Mouse (Mus musculus) heart, embryonic 14.5 days (tissue): Measurements from ENCODE around the gene Neu2. TPM values are rescaled to one million over a fixed set of nuclear protein-coding genes. Genes with fewer than 3 reads are reported as not detected.

ENCODE experiments used
- ATAC-seq: fragments of 200-750 bp; cut with Nextera tagmentation; 2 replicates; pipeline ENCODE4 v1.8.0; 2017; ENCODE audit warnings: low read depth, moderate TSS enrichment; ENCODE audit not compliant: insufficient number of reproducible peaks, insufficient read depth, low FRiP score
- H3K27ac ChIP-seq, 2 experiments: fragments of 200-500 bp in 1 of 2; fragments of 300-500 bp in 1 of 2; sonication (generic) in 1 of 2; replicated peaks in 1 of 2; 2 replicates each; pipeline ENCODE4 v1.5.1; 2012 to 2014; ENCODE audit warnings: low read depth in 2 of 2, low read length in 2 of 2, control low read depth in 1 of 2, mild to moderate bottlenecking in 1 of 2, mixed read lengths in 1 of 2; ENCODE audit not compliant: control insufficient read depth in 1 of 2, insufficient read depth in 1 of 2
- H3K27me3 ChIP-seq: fragments of 300-500 bp; sonication (generic); 2 replicates; pipeline ENCODE4 v1.6.1; 2014; ENCODE audit warnings: mild to moderate bottlenecking, low read length, control low read depth; ENCODE audit not compliant: control insufficient read depth, insufficient read depth
- H3K36me3 ChIP-seq: fragments of 300-500 bp; sonication (generic); 2 replicates; pipeline ENCODE4 v1.6.1; 2014; ENCODE audit warnings: mild to moderate bottlenecking, control low read depth, low read length, mixed read lengths; ENCODE audit not compliant: control insufficient read depth, insufficient read depth
- H3K4me1 ChIP-seq, 2 experiments: fragments of 200-500 bp in 1 of 2; fragments of 300-500 bp in 1 of 2; sonication (generic) in 1 of 2; 2 replicates each; pipeline ENCODE4 v1.6.1; 2012 to 2014; ENCODE audit warnings: low read length in 2 of 2, control low read depth in 1 of 2, mixed read lengths in 1 of 2; ENCODE audit not compliant: control insufficient read depth in 2 of 2, insufficient read depth in 2 of 2
- H3K4me2 ChIP-seq: fragments of 300-500 bp; sonication (generic); 2 replicates; pipeline ENCODE4 v1.6.1; 2014; ENCODE audit warnings: mild to moderate bottlenecking, low read length
- H3K4me3 ChIP-seq, 2 experiments: fragments of 200-500 bp in 1 of 2; fragments of 300-500 bp in 1 of 2; sonication (generic) in 1 of 2; 2 replicates each; pipeline ENCODE4 v1.5.1; 2012 to 2014; ENCODE audit warnings: low read length in 2 of 2, mild to moderate bottlenecking in 2 of 2, control low read depth in 1 of 2, low read depth in 1 of 2, moderate library complexity in 1 of 2; ENCODE audit not compliant: control insufficient read depth in 1 of 2, insufficient read depth in 1 of 2
- H3K9ac ChIP-seq: fragments of 300-500 bp; sonication (generic); 2 replicates; pipeline ENCODE4 v1.6.1; 2014; ENCODE audit warnings: mild to moderate bottlenecking, low read length
- H3K9me3 ChIP-seq: fragments of 300-500 bp; sonication (generic); 2 replicates; pipeline ENCODE4 v1.6.1; 2016; ENCODE audit warnings: low read length, control low read depth; ENCODE audit not compliant: control insufficient read depth
- WGBS: fragments of 180-500 bp; shearing (Covaris S2); extraction: QIAGEN DNeasy Blood & Tissue Kit; methylation state at CpG from one replicate; pipeline ENCODE4 v1.1.7; 2014; 5-methylcytosine and 5-hydroxymethylcytosine counted together
- polyA plus RNA-seq: library from polyadenylated mRNA; unstranded; fragments of >200 nt; fragmentation: Nextera tagmentation; extraction: Ambion mirVana; gene quantifications from 2 replicates; pipeline ENCODE4 v1.2.1, GENCODE M21; 2014

Neu2 gene
- polyA plus RNA-seq, 1 experiment from 2014 or later = not detected

- Histone ChIP-seq H3K27me3 (no peaks in the 10 kb centered on the region), H3K4me3 (no peak overlapping the region), H3K9me3 (no peaks in the 10 kb centered on the region), H3K4me1 (peaks cover 0 to 2% of the 10 kb centered on the region in 2 experiments; a peak in 1 of 4 replicates), H3K27ac (no peak overlapping the region), H3K9ac (no peak overlapping the region), H3K36me3 (no peaks in the 10 kb centered on the region), H3K4me2 (no peak overlapping the region)
- 88% methylated on average over 10 of the region's 10 CpGs for WGBS
- no peak for ATAC-seq
These were observed 85.0 kb downstream of the Neu2 start for GRCm38 (mm10) chr1:87594671-87595070.

GRCm38 (mm10) chr1:87600533-87600932 is 90.8 kb downstream of the Neu2 start:
- 69% methylated on average over 7 of the region's 7 CpGs for WGBS
- H3K27ac ChIP-seq = no peak overlapping the region
- no peak overlapping the region for H3K4me3 ChIP-seq
- no peaks in the 10 kb centered on the region for H3K36me3 ChIP-seq
- no peaks in the 10 kb centered on the region for H3K9me3 ChIP-seq
- H3K9ac ChIP-seq = no peak overlapping the region
- ATAC-seq = no peak
- no peaks in the 10 kb centered on the region for H3K27me3 ChIP-seq
- H3K4me2 ChIP-seq = no peak overlapping the region
- no peaks in the 10 kb centered on the region for H3K4me1 ChIP-seq

GRCm38 (mm10) chr1:87601801-87602200 is 92.1 kb downstream of the Neu2 start:
- Histone ChIP-seq H3K27ac (no peak overlapping the region), H3K9ac (no peak overlapping the region), H3K4me2 (no peak overlapping the region), H3K36me3 (no peaks in the 10 kb centered on the region), H3K4me3 (no peak overlapping the region), H3K9me3 (no peaks in the 10 kb centered on the region), H3K27me3 (no peaks in the 10 kb centered on the region), H3K4me1 (no peaks in the 10 kb centered on the region)
- no peak for ATAC-seq
- 54% methylated on average over 2 of the region's 2 CpGs for WGBS

- ATAC-seq = no peak
- no peaks in the 10 kb centered on the region for H3K36me3 ChIP-seq
- no peaks in the 10 kb centered on the region for H3K27me3 ChIP-seq
- H3K9me3 ChIP-seq = no peaks in the 10 kb centered on the region
- no peak overlapping the region for H3K9ac ChIP-seq
- no peak overlapping the region for H3K4me3 ChIP-seq
- H3K27ac ChIP-seq = no peak overlapping the region
- H3K4me2 ChIP-seq = no peak overlapping the region
- H3K4me1 ChIP-seq = no peaks in the 10 kb centered on the region
- 78% methylated on average over 5 of the region's 5 CpGs for WGBS
These were observed 93.7 kb downstream of the Neu2 start for GRCm38 (mm10) chr1:87603389-87603788.

GRCm38 (mm10) chr1:87605296-87605695 is 95.6 kb downstream of the Neu2 start:
- Histone ChIP-seq H3K27ac (no peak overlapping the region), H3K27me3 (no peaks in the 10 kb centered on the region), H3K4me3 (no peak overlapping the region), H3K9me3 (no peaks in the 10 kb centered on the region), H3K4me2 (no peak overlapping the region), H3K4me1 (no peaks in the 10 kb centered on the region), H3K9ac (no peak overlapping the region), H3K36me3 (no peaks in the 10 kb centered on the region)
- ATAC-seq = no peak
- 72% methylated on average over 2 of the region's 2 CpGs for WGBS

- H3K36me3 ChIP-seq = no peaks in the 10 kb centered on the region
- H3K4me1 ChIP-seq = no peaks in the 10 kb centered on the region
- no peaks in the 10 kb centered on the region for H3K9me3 ChIP-seq
- no peak overlapping the region for H3K9ac ChIP-seq
- H3K4me3 ChIP-seq = no peak overlapping the region
- H3K4me2 ChIP-seq = no peak overlapping the region
- H3K27ac ChIP-seq = no peak overlapping the region
- WGBS = 72% methylated on average over 21 of the region's 21 CpGs
- no peak for ATAC-seq
- no peaks in the 10 kb centered on the region for H3K27me3 ChIP-seq
These were observed 97.8 kb downstream of the Neu2 start for GRCm38 (mm10) chr1:87607385-87608091.

GRCm38 (mm10) chr1:87608416-87609046 is 98.8 kb downstream of the Neu2 start:
- 33% methylated on average over 7 of the region's 7 CpGs for WGBS
- no peak overlapping the region for H3K4me2 ChIP-seq
- no peak overlapping the region for H3K27ac ChIP-seq
- H3K27me3 ChIP-seq = no peaks in the 10 kb centered on the region
- no peak overlapping the region for H3K9ac ChIP-seq
- no peaks in the 10 kb centered on the region for H3K9me3 ChIP-seq
- H3K4me3 ChIP-seq = no peak overlapping the region
- no peaks in the 10 kb centered on the region for H3K4me1 ChIP-seq
- no peaks in the 10 kb centered on the region for H3K36me3 ChIP-seq
- no peak for ATAC-seq
